ENCODE assay signal across 8 mouse cellular contexts in the genomic region with DNA sequence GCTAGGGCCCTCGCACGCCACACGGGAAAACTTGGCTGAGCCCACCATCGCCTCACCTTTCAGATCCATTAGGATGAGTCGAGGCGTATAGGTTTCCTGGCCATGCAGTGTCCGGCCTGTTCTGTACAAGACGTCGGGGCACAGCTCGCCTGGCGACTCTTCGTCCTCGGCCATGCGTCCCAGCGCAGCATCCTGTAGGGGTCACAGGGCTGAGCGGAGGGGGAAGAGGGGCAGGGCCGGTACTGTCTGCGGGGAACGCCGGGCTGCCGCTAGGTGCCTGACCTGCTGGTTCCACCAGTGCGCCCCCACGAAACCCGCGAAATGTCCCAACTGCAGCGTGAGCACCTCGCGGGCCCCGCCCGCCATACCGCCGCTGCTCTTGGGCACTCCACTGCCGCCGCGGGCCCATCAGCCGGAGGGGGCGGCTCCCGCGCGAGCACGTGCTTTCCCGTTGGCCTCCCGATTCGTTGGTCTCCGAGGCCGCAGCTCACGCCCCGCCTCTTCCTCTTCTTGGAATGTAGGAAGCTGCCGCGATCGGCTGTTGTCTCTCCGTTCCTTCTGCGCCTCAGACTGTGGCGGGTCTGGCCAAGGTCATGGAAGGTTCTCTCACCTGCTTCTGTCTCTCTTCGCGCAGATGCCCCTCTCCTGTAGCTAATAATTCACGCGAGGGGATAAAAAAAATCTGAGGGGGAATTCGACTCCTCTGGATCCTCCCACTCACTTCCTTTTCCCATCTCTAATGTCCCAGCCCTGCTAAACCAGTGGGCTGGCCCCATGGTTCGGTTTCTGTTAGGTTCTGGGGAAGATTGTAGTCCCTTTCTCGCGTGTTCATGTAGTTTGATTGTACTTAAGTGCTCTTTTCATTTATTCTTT. TPM values are rescaled to one million over a fixed set of nuclear protein-coding genes. Genes with fewer than 3 reads are reported as not detected.
DNase-seq lines count a peak whose midpoint lies in the region; ATAC-seq lines count a peak whose summit lies in the region.

Gene Msto1, minus strand, starts transcription at position 489 of the 873 bp plus-strand sequence.

- under 1% methylated on average over 44 of the region's 62 CpGs for WGBS in forebrain, embryonic 11.5 days
- WGBS in heart, embryonic 16.5 days, result under 1% methylated on average over 62 of the region's 62 CpGs
- WGBS in liver, embryonic 15.5 days (ENCODE audit: insufficient replicate concordance), result under 1% methylated on average over 61 of the region's 62 CpGs
- under 1% methylated on average over 62 of the region's 62 CpGs for WGBS in neural tube, embryonic 12.5 days

- peak within 1 kb of the TSS; percentile 80 for H3K9ac ChIP-seq in forebrain, embryonic 11.5 days (ENCODE audit: low read length)
- peak within 1 kb of the TSS; percentile 82 for H3K9ac ChIP-seq in heart, embryonic 16.5 days (ENCODE audit: low read length)
- H3K9ac ChIP-seq in liver, embryonic 15.5 days, result peak within 1 kb of the TSS; percentile 59
- H3K9ac ChIP-seq in neural tube, embryonic 12.5 days, result peak within 1 kb of the TSS; percentile 72

- peaks cover 11% of the 10 kb centered on the region; the same call in 1 of the 2 replicates for H3K36me3 ChIP-seq in forebrain, embryonic 11.5 days (ENCODE audit: control insufficient read depth, insufficient read depth, low read length)
- peaks cover 32% of the 10 kb centered on the region for H3K36me3 ChIP-seq in heart, embryonic 16.5 days (ENCODE audit: control insufficient read depth, insufficient read depth)
- H3K36me3 ChIP-seq in liver, embryonic 15.5 days (replicated peaks), result peaks cover 33% of the 10 kb centered on the region
- peaks cover 36% of the 10 kb centered on the region for H3K36me3 ChIP-seq in neural tube, embryonic 12.5 days

- no peaks in the 10 kb centered on the region for H3K9me3 ChIP-seq in forebrain, embryonic 11.5 days (ENCODE audit: control insufficient read depth, low read length)
- no peaks in the 10 kb centered on the region for H3K9me3 ChIP-seq in heart, embryonic 16.5 days (replicated peaks; ENCODE audit: control insufficient read depth, low read length)
- no peaks in the 10 kb centered on the region for H3K9me3 ChIP-seq in liver, embryonic 15.5 days (replicated peaks)
- H3K9me3 ChIP-seq in neural tube, embryonic 12.5 days, result no peaks in the 10 kb centered on the region

- peak; percentile 87 to 89 for DNase-seq in CD8-positive naive resting alpha-beta T cell, adult 2 months (ENCODE audit: low read depth in 2 of 2, low spot score in 2 of 2)
- DNase-seq in c-Kit-positive CD71-negative TER-119-negative erythroid progenitor cells, embryonic 14.5 days (ENCODE audit: low read depth), result peak; percentile 90
- peak; percentile 94 for DNase-seq in forebrain, embryonic 11.5 days (ENCODE audit: low spot score)
- DNase-seq in kidney, postnatal 36 days, result peak; percentile 95 to 96
- DNase-seq in telencephalon, adult 2 months (ENCODE audit: low read depth, low spot score), result peak; percentile 86

- ATAC-seq in forebrain, embryonic 11.5 days (replicated peaks; ENCODE audit: low FRiP score), result peak; percentile 96
- peak; percentile 96 for ATAC-seq in heart, embryonic 16.5 days (replicated peaks; ENCODE audit: extremely low read depth, insufficient read depth, low FRiP score)
- peak; percentile 96 for ATAC-seq in liver, embryonic 15.5 days (ENCODE audit: insufficient read depth)
- ATAC-seq in neural tube, embryonic 12.5 days (ENCODE audit: low FRiP score, low read depth), result peak; percentile 95

- H3K4me2 ChIP-seq in forebrain, embryonic 11.5 days (ENCODE audit: low read depth, low read length, severe bottlenecking), result peak within 1 kb of the TSS; percentile 88
- peak within 1 kb of the TSS; percentile 75 for H3K4me2 ChIP-seq in heart, embryonic 16.5 days (ENCODE audit: low read depth, low read length)
- H3K4me2 ChIP-seq in liver, embryonic 15.5 days, result peak within 1 kb of the TSS; percentile 97
- peak within 1 kb of the TSS; percentile 76 for H3K4me2 ChIP-seq in neural tube, embryonic 12.5 days (replicated peaks)

- peak within 1 kb of the TSS; percentile 68 for H3K4me3 ChIP-seq in forebrain, embryonic 11.5 days (ENCODE audit: low read depth, low read length)
- peak within 1 kb of the TSS; percentile 72 for H3K4me3 ChIP-seq in heart, embryonic 16.5 days (ENCODE audit: low read length)
- H3K4me3 ChIP-seq in liver, embryonic 15.5 days (replicated peaks), result peak within 1 kb of the TSS; percentile 66
- H3K4me3 ChIP-seq in neural tube, embryonic 12.5 days, result peak within 1 kb of the TSS; percentile 59

- no peaks in the 10 kb centered on the region; the same call in 1 of the 2 replicates for H3K4me1 ChIP-seq in forebrain, embryonic 11.5 days (replicated peaks; ENCODE audit: control insufficient read depth, insufficient read depth, low read length)
- H3K4me1 ChIP-seq in heart, embryonic 16.5 days (ENCODE audit: control insufficient read depth, insufficient read depth, low read length), result peaks cover 11% of the 10 kb centered on the region
- H3K4me1 ChIP-seq in liver, embryonic 15.5 days (replicated peaks), result peaks cover 19% of the 10 kb centered on the region
- H3K4me1 ChIP-seq in neural tube, embryonic 12.5 days, result peaks cover 13% of the 10 kb centered on the region; the same call in 1 of the 2 replicates

- peak within 1 kb of the TSS; percentile 48; the same call in 1 of the 2 replicates for H3K27ac ChIP-seq in forebrain, embryonic 11.5 days (ENCODE audit: low read depth, low read length)
- peak within 1 kb of the TSS; percentile 88 for H3K27ac ChIP-seq in heart, embryonic 16.5 days (ENCODE audit: low read length)
- peak within 1 kb of the TSS; percentile 69 for H3K27ac ChIP-seq in liver, embryonic 15.5 days (replicated peaks)
- H3K27ac ChIP-seq in neural tube, embryonic 12.5 days, result peak within 1 kb of the TSS; percentile 47; the same call in 1 of the 2 replicates

- no peaks in the 10 kb centered on the region for H3K27me3 ChIP-seq in forebrain, embryonic 11.5 days (ENCODE audit: control insufficient read depth, insufficient read depth, low read length)
- no peaks in the 10 kb centered on the region for H3K27me3 ChIP-seq in heart, embryonic 16.5 days (ENCODE audit: control insufficient read depth, insufficient read depth, low read length)
- no peaks in the 10 kb centered on the region for H3K27me3 ChIP-seq in liver, embryonic 15.5 days
- H3K27me3 ChIP-seq in neural tube, embryonic 12.5 days (replicated peaks), result no peaks in the 10 kb centered on the region

RNA-seq across cellular contexts. Expression of gene Msto1, which starts in this region (rescaled TPM):
- 53.5 and 54.2 TPM in 2 replicates for polyA plus RNA-seq in forebrain, embryonic 11.5 days (2014; fragmentation: Nextera tagmentation; extraction: Ambion mirVana)
- polyA plus RNA-seq in heart, embryonic 16.5 days (2015; fragmentation: Nextera tagmentation; extraction: Ambion mirVana), result 46.2 and 47.5 TPM in 2 replicates
- polyA plus RNA-seq in liver, embryonic 15.5 days (2015; fragmentation: Nextera tagmentation; extraction: Ambion mirVana), result 12.0 and 12.9 TPM in 2 replicates
- polyA plus RNA-seq in neural tube, embryonic 12.5 days (2016; fragmentation: Nextera tagmentation; extraction: Ambion mirVana), result 43.3 and 45.5 TPM in 2 replicates

Comparison
In these comparisons a context has a peak if more than half of its experiments do, and no peak if none do; other contexts are left out.
1. Peak in every context shown above with its lines: DNase-seq, ATAC-seq, H3K4me3 ChIP-seq and H3K27ac ChIP-seq.